Mouse (Mus musculus) hindbrain, embryonic 13.5 days (tissue): ENCODE data around the gene Atrnl1. TPM values are rescaled to one million over a fixed set of nuclear protein-coding genes. Genes with fewer than 3 reads are reported as not detected.
A peak's percentile ranks its signal among the peaks of the same experiment; 100 is the strongest.

Experiments used
- ATAC-seq: fragments of 200-750 bp; cut with Nextera tagmentation; 2 replicates; pipeline ENCODE4 v1.8.0; 2017; ENCODE audit warnings: moderate TSS enrichment; ENCODE audit not compliant: low FRiP score
- H3K27ac ChIP-seq: fragments of 300-500 bp; sonication (generic); 2 replicates; pipeline ENCODE4 v1.5.1; 2015; ENCODE audit warnings: inconsistent platforms, mild to moderate bottlenecking, moderate library complexity
- H3K27me3 ChIP-seq: fragments of 300-500 bp; sonication (generic); 2 replicates; pipeline ENCODE4 v1.6.1; 2015; ENCODE audit warnings: mild to moderate bottlenecking, inconsistent platforms
- H3K36me3 ChIP-seq: fragments of 300-500 bp; sonication (generic); 2 replicates; pipeline ENCODE4 v1.6.1; 2015; ENCODE audit warnings: mild to moderate bottlenecking, inconsistent platforms
- H3K4me1 ChIP-seq: fragments of 300-500 bp; sonication (generic); replicated peaks from 2 replicates; pipeline ENCODE4 v1.6.1; 2015; ENCODE audit warnings: inconsistent platforms
- H3K4me2 ChIP-seq: fragments of 300-500 bp; sonication (generic); 2 replicates; pipeline ENCODE4 v1.6.1; 2015; ENCODE audit warnings: inconsistent platforms, mild to moderate bottlenecking, moderate library complexity
- H3K4me3 ChIP-seq: fragments of 300-500 bp; sonication (generic); 2 replicates; pipeline ENCODE4 v1.5.1; 2015; ENCODE audit warnings: mild to moderate bottlenecking, inconsistent platforms
- H3K9ac ChIP-seq: fragments of 300-500 bp; sonication (generic); 2 replicates; pipeline ENCODE4 v1.6.1; 2015; ENCODE audit warnings: mild to moderate bottlenecking, inconsistent platforms
- H3K9me3 ChIP-seq: fragments of 300-500 bp; sonication (generic); 2 replicates; pipeline ENCODE4 v1.6.1; 2016; ENCODE audit warnings: inconsistent platforms
- WGBS: fragments of 180-500 bp; shearing (Covaris S2); methylation state at CpG from one replicate; pipeline ENCODE4 v1.1.7; 2015; 5-methylcytosine and 5-hydroxymethylcytosine counted together
- polyA plus RNA-seq: library from polyadenylated mRNA; unstranded; fragments of >200 nt; fragmentation: Nextera tagmentation; extraction: Ambion mirVana; gene quantifications from 2 replicates; pipeline ENCODE4 v1.2.1, GENCODE M21; 2015

Gene Atrnl1
- polyA plus RNA-seq, 1 experiment from 2014 or later = 7.9 TPM

DNA sequence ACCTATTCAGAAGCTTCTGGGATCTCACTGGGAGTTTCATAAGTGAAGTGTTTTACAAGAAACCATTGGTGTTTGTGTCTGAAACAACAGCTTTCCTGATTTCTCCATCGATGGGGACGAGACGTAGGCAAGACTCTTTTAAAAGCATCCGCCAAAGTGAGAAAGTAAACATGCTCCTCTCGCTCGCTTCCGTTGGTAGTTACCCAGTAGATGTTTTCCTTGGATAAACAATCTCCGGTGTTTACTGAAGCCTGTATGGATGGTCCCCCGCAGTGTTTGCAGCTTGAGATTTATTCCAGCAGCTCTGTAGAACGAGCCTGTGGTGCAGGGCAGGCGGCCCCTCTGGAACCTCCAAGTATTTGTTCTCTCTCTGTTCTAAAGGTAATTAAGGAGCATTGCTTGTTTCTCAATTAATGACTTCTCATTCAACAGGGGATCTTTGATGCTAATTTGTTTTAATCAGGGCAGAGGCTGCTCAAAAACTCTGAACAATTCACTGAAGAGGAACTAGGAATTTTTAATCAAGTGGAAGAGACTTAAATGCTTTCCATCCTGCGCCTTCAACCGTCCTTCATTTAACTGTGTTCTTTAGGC is 529.5 kb downstream of the Atrnl1 start:
- Histone ChIP-seq H3K4me3 (no peak overlapping the region), H3K36me3 (no peaks in the 10 kb centered on the region), H3K9ac (no peak overlapping the region), H3K4me2 (no peak overlapping the region), H3K27ac (peak overlapping the region; percentile 13; the same call in 1 of the 2 replicates), H3K27me3 (0 out of 2 replicates have a peak, but pooled peaks cover 3% of the 10 kb centered on the region), H3K4me1 (peaks cover 6% of the 10 kb centered on the region; the same call in 1 of the 2 replicates), H3K9me3 (no peaks in the 10 kb centered on the region)
- 36% methylated on average over 13 of the region's 13 CpGs for WGBS
- no peak for ATAC-seq

DNA sequence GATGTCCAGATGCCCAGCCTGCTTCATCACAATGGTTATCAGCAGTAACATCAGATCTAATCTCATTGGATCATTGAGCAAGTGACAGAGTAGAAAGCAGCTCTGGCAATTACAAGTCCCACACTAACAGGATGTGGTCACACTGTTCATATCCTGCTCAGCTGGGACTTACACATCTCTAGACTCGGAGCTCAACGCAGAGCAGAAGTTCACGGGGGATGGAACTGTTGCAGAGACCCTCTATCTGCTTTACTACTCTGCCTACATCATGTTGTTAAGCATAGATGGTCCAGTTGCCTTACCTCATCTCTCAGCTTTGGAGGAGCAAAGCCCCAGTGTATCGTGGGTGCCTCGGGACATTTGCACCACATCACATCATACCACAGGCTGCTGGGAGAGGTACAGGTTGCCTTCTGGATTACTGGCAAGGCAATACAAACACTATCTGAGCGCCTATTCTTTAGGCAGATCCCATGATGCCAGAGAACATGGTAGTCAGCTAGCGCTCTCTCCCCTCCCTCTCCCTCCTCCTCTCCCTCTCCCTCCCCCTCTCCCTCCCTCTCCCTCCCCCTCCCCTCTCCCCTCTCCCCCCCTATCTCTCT is 533.1 kb downstream of the Atrnl1 start:
- Histone ChIP-seq H3K4me2 (no peak overlapping the region), H3K27me3 (no peaks in the 10 kb centered on the region), H3K9ac (no peak overlapping the region), H3K4me3 (no peak overlapping the region), H3K36me3 (no peaks in the 10 kb centered on the region), H3K4me1 (peaks cover 19% of the 10 kb centered on the region), H3K9me3 (no peaks in the 10 kb centered on the region), H3K27ac (no peak overlapping the region)
- 94% methylated on average over 7 of the region's 7 CpGs for WGBS
- ATAC-seq = no peak

- no peak for ATAC-seq
- H3K4me3 ChIP-seq = no peak overlapping the region
- H3K4me2 ChIP-seq = no peak overlapping the region
- no peak overlapping the region for H3K9ac ChIP-seq
- H3K36me3 ChIP-seq = no peaks in the 10 kb centered on the region
- 65% methylated on average over 9 of the region's 9 CpGs for WGBS
- H3K27ac ChIP-seq = no peak overlapping the region
- H3K9me3 ChIP-seq = no peaks in the 10 kb centered on the region
- peaks cover 14% of the 10 kb centered on the region for H3K4me1 ChIP-seq
- H3K27me3 ChIP-seq = no peaks in the 10 kb centered on the region
Observed at GRCm38 (mm10) chr19:58145521-58145920, 534.7 kb downstream of the Atrnl1 start.

DNA sequence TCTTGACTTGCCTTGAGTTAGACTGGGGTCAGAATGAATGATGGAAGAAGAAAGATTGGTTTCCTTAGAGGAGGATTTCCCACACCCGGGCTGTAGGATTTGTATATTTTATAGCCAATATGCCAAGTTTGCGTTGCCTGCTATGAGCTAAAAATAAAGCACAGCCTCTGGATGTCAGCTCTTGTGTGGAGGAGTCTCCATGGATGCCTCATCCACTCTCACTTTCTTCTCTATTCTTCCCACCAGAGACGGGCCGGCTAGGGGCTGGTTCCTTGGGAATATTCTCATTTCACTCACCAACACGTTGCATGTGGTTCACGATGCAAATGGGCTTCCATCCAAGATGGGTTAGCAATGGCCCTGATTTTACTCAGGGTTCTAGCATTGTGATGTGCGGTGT is 540.4 kb downstream of the Atrnl1 start:
- H3K4me2 ChIP-seq = no peak overlapping the region
- no peaks in the 10 kb centered on the region for H3K36me3 ChIP-seq
- no peak overlapping the region for H3K4me3 ChIP-seq
- WGBS = 94% methylated on average over 7 of the region's 7 CpGs
- no peaks in the 10 kb centered on the region for H3K27me3 ChIP-seq
- no peak for ATAC-seq
- H3K9ac ChIP-seq = no peak overlapping the region
- no peaks in the 10 kb centered on the region for H3K9me3 ChIP-seq
- H3K27ac ChIP-seq = no peak overlapping the region
- peaks cover 3% of the 10 kb centered on the region for H3K4me1 ChIP-seq

DNA sequence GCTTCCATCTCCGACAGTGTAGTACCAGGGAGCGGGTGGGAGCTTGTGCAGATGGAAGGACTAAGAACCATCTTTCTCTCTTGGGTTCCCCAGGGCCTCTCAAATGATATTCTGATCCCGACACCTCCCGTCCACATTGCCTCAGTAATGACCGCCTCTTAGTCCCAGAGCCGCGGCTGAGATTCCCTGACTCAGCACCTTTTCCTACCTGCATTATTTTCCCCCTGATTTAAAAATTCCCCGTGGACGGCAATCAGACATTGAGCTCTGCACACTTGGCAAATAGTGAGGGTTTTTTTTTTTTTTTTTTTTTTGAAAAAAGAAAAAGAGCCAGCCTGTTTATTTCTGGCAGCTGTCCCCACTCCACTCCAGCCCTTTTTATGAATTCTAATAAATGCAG is 550.7 kb downstream of the Atrnl1 start:
- Histone ChIP-seq H3K27me3 (no peaks in the 10 kb centered on the region), H3K9ac (no peak overlapping the region), H3K9me3 (no peaks in the 10 kb centered on the region), H3K36me3 (no peaks in the 10 kb centered on the region), H3K27ac (0 out of 2 replicates have a peak overlapping the region, but pooled peaks have one; percentile 35), H3K4me1 (peaks cover 21% of the 10 kb centered on the region), H3K4me3 (no peak overlapping the region), H3K4me2 (no peak overlapping the region)
- no peak for ATAC-seq
- 73% methylated on average over 9 of the region's 9 CpGs for WGBS

DNA sequence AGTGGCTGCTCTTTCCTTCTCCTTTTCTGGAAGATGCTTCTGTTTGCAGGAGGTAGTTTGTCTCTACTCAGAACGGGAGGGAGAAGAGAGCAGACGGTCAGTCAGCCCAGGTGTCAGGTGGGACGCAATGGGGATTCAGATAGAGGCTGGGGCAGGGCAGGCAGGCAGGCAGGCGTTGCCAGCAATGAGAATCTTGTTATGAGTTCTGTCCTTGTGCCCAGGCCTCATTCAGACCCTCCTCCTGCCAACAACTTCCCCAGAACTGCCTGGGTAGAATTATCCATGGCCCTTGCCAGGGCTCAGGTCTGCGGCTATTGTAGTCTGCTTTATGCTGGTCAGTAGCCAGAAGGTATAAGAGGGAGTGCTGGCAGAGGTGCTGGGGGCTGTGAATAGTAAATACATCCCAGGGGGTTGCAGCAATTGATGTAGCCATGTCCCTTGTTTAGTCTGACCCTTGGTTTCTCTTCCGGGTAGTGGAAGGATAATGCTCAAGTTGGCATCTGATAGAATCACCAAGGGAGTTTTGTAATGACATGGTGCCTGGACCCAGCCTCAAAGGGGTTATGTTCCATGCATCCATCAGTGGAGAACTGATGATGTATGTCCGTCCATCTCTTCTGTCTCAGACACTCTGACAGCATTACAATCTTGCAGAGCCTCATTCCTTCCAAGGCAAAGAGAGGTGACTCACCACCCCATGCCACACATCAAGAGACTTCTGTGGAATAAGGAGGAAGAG is 554.2 kb downstream of the Atrnl1 start:
- no peak overlapping the region for H3K9ac ChIP-seq
- WGBS = 74% methylated on average over 7 of the region's 7 CpGs
- ATAC-seq = no peak
- no peak overlapping the region for H3K4me3 ChIP-seq
- no peak overlapping the region for H3K4me2 ChIP-seq
- peaks cover 31% of the 10 kb centered on the region for H3K4me1 ChIP-seq
- no peaks in the 10 kb centered on the region for H3K36me3 ChIP-seq
- no peak overlapping the region for H3K27ac ChIP-seq
- no peaks in the 10 kb centered on the region for H3K9me3 ChIP-seq
- 0 out of 2 replicates have a peak, but pooled peaks cover 4% of the 10 kb centered on the region for H3K27me3 ChIP-seq

- Histone ChIP-seq H3K36me3 (no peaks in the 10 kb centered on the region), H3K9me3 (no peaks in the 10 kb centered on the region), H3K4me1 (peaks cover 31% of the 10 kb centered on the region), H3K27me3 (0 out of 2 replicates have a peak, but pooled peaks cover 4% of the 10 kb centered on the region), H3K9ac (no peak overlapping the region), H3K27ac (no peak overlapping the region), H3K4me2 (no peak overlapping the region), H3K4me3 (no peak overlapping the region)
- 38% methylated on average over 9 of the region's 9 CpGs for WGBS
- no peak for ATAC-seq
Observed at GRCm38 (mm10) chr19:58165635-58166015, 554.8 kb downstream of the Atrnl1 start.

DNA sequence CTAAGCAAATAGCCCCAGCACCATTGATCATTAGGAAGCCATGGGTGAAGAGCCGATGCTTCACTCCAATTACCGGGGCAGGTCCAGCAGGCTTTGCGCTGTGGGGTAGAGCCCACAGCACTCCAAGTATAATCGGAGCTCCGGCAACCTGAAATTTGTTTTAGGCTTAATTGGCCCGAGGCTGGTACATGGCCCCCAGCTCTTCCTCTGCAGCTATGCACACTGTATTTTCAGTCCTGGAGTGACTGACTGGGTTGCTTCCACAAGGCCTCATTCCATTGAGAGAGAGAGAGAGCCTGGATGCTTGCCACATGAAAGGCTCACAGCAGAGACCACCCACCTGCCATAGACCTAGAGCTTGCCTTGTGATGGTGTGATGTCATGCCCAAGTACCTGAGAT is 555.3 kb downstream of the Atrnl1 start:
- Histone ChIP-seq H3K9me3 (no peaks in the 10 kb centered on the region), H3K36me3 (no peaks in the 10 kb centered on the region), H3K4me2 (no peak overlapping the region), H3K27ac (no peak overlapping the region), H3K4me3 (no peak overlapping the region), H3K4me1 (peaks cover 31% of the 10 kb centered on the region), H3K27me3 (0 out of 2 replicates have a peak, but pooled peaks cover 4% of the 10 kb centered on the region), H3K9ac (no peak overlapping the region)
- WGBS = 61% methylated on average over 6 of the region's 6 CpGs
- ATAC-seq = no peak; the same call in 1 of the 2 replicates

DNA sequence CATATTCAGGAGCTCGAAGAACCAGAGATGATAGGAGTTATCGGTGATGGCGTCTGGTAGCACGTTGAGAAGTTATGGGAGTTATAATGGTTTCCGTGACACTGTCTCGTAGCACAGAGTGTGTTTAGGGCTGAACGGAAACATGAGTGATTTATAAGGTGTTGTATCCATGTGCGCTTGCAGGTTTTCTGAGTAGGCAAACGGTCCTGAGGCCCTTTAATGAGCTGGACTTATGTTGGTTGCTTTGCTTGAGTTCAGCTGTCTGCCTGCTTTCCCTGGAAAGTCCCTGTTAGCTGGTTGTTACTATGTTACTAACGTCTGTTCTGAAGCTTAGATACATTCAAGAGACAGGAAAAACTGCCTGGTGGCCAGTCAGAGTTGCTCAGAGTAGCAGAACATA is 567.6 kb downstream of the Atrnl1 start:
- H3K9me3 ChIP-seq = no peaks in the 10 kb centered on the region
- no peak overlapping the region for H3K4me2 ChIP-seq
- no peak for ATAC-seq
- no peaks in the 10 kb centered on the region for H3K36me3 ChIP-seq
- peaks cover 15% of the 10 kb centered on the region for H3K4me1 ChIP-seq
- 91% methylated on average over 10 of the region's 10 CpGs for WGBS
- H3K27me3 ChIP-seq = no peaks in the 10 kb centered on the region; the same call in 1 of the 2 replicates
- no peak overlapping the region for H3K9ac ChIP-seq
- no peak overlapping the region for H3K4me3 ChIP-seq
- no peak overlapping the region for H3K27ac ChIP-seq

DNA sequence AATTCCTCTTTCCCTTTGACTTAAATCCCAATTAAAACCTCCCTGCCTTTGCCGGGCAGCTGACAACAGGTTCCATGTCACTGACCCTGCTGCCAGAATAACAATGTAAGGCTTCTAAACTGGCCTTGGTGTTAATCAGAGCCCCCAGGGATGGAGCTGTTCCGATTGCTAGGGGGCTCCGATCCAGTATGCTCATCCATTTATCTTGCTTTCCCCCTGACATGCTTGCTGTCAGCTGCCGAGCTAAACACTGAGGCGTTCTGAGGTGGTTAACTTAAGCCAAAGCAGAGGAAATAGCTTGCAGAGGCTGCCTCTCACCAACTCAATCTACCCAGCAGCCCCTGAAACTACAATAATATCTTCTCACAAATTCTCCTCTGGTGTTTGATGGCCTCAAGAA is 569.9 kb downstream of the Atrnl1 start:
- no peaks in the 10 kb centered on the region for H3K9me3 ChIP-seq
- no peaks in the 10 kb centered on the region; the same call in 1 of the 2 replicates for H3K27me3 ChIP-seq
- H3K36me3 ChIP-seq = no peaks in the 10 kb centered on the region
- H3K9ac ChIP-seq = peak overlapping the region; percentile 40; the same call in 1 of the 2 replicates
- no peak for ATAC-seq
- no peak overlapping the region for H3K4me3 ChIP-seq
- WGBS = 0% methylated on average over 5 of the region's 5 CpGs
- H3K4me1 ChIP-seq = peaks cover 13% of the 10 kb centered on the region; the same call in 1 of the 2 replicates
- H3K4me2 ChIP-seq = peak overlapping the region; percentile 21; the same call in 1 of the 2 replicates
- H3K27ac ChIP-seq = peak overlapping the region; percentile 26; the same call in 1 of the 2 replicates
